9 mouse cellular contexts compared by ENCODE assay signal in the genomic region with DNA sequence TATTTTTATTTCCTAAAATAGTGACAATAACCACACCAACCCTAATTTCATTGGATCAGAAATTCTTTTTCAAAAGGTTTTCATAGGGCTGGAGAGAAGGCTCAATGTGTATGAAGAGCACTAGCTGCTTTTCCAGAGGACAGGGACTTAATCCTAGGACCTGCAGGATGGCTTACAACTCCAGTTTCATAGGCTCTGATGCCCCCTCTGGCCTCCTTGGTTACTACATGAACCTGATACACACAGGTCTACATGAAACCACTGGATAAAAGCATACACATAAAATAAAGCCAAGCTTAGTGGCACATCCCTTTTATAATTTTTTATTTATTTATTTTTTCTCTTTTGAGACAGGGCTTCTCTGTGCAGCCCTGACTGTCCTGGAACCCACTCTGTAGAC. TPM values are rescaled to one million over a fixed set of nuclear protein-coding genes. Genes with fewer than 3 reads are reported as not detected.
A peak's percentile ranks its signal among the peaks of the same experiment; 100 is the strongest.
DNase-seq lines count a peak whose midpoint lies in the region; ATAC-seq and TF ChIP-seq lines count a peak whose summit lies in the region.
"Had no signal": no experiment of that assay in that cellular context is flagged by ENCODE, and none has a peak within 500 bp of the region (broad histone marks: within the 10 kb centered on the region; RNA-seq: fewer than 3 reads in every experiment).

No protein-coding gene starts in this region.

- H3K9ac ChIP-seq in hindbrain, postnatal 0 days (replicated peaks; ENCODE audit: low read length) = no peak overlapping the region
- no peak overlapping the region for H3K9ac ChIP-seq in hindbrain, embryonic 16.5 days (ENCODE audit: low read depth, low read length)

- no peak for ATAC-seq in hindbrain, postnatal 0 days
- ATAC-seq in granulocyte monocyte progenitor cell, adult 5-6 weeks (replicated peaks; ENCODE audit: poor library complexity, severe bottlenecking) = peak; percentile 55; the same call in 1 of the 2 replicates
- no peak for ATAC-seq in inflammation-experienced regulatory T-cells, adult 6 months
- no peak for ATAC-seq in hindbrain, embryonic 16.5 days

- no peak overlapping the region for H3K4me2 ChIP-seq in hindbrain, postnatal 0 days (ENCODE audit: low read depth, low read length)
- no peak overlapping the region for H3K4me2 ChIP-seq in hindbrain, embryonic 16.5 days (ENCODE audit: low read length)

- no peaks in the 10 kb centered on the region for H3K36me3 ChIP-seq in hindbrain, postnatal 0 days (ENCODE audit: insufficient read depth, low read length)
- H3K36me3 ChIP-seq in hindbrain, embryonic 10.5 days = no peaks in the 10 kb centered on the region
- no peaks in the 10 kb centered on the region for H3K36me3 ChIP-seq in hindbrain, embryonic 16.5 days (ENCODE audit: control insufficient read depth, insufficient read depth, low read length)

- H3K9me3 ChIP-seq in hindbrain, postnatal 0 days (ENCODE audit: low read length) = no peaks in the 10 kb centered on the region
- H3K9me3 ChIP-seq in hindbrain, embryonic 10.5 days = no peaks in the 10 kb centered on the region
- no peaks in the 10 kb centered on the region for H3K9me3 ChIP-seq in hindbrain, embryonic 16.5 days (ENCODE audit: control insufficient read depth, low read length)

- no peaks in the 10 kb centered on the region for H3K27me3 ChIP-seq in hindbrain, postnatal 0 days (ENCODE audit: insufficient read depth, low read length)
- no peaks in the 10 kb centered on the region for H3K27me3 ChIP-seq in hindbrain, embryonic 10.5 days (ENCODE audit: insufficient read depth, poor library complexity, severe bottlenecking)
- no peaks in the 10 kb centered on the region for H3K27me3 ChIP-seq in hindbrain, embryonic 16.5 days (replicated peaks; ENCODE audit: control insufficient read depth, insufficient read depth, low read length)

- peak; percentile 63 for DNase-seq in hindbrain, postnatal 0 days (ENCODE audit: low spot score)
- DNase-seq in hindbrain, embryonic 10.5 days (ENCODE audit: low spot score) = no peak
- DNase-seq in B cell, adult 2 months = peak; percentile 51 to 59
- peak; percentile 68 for DNase-seq in NIH3T3 (ENCODE audit: low read depth)
- DNase-seq in mesoderm, embryonic 11.5 days (ENCODE audit: low read depth, low spot score) = peak; percentile 21

- no peaks in the 10 kb centered on the region for H3K4me1 ChIP-seq in hindbrain, postnatal 0 days (ENCODE audit: insufficient read depth, low read length)
- no peaks in the 10 kb centered on the region for H3K4me1 ChIP-seq in hindbrain, embryonic 10.5 days (replicated peaks)
- no peaks in the 10 kb centered on the region for H3K4me1 ChIP-seq in hindbrain, embryonic 16.5 days (ENCODE audit: control insufficient read depth, insufficient read depth, low read depth, low read length)

- no peak overlapping the region for H3K4me3 ChIP-seq in hindbrain, postnatal 0 days (ENCODE audit: low read length)
- no peak overlapping the region for H3K4me3 ChIP-seq in hindbrain, embryonic 10.5 days
- H3K4me3 ChIP-seq in hindbrain, embryonic 16.5 days (ENCODE audit: low read length) = no peak overlapping the region
- H3K4me3 ChIP-seq: myocyte had no signal

- H3K27ac ChIP-seq in hindbrain, postnatal 0 days = no peak overlapping the region
- no peak overlapping the region for H3K27ac ChIP-seq in hindbrain, embryonic 10.5 days
- H3K27ac ChIP-seq in hindbrain, embryonic 16.5 days (ENCODE audit: low read depth, low read length) = no peak overlapping the region

- TF ChIP-seq CTCF in hindbrain, postnatal 0 days (IDR thresholded peaks at IDR 0.05; ENCODE audit: low read depth) = peak; percentile 57

RNA-seq across cellular contexts. Expression of gene Zmym4, which starts 9.5 kb away (rescaled TPM):
- total RNA-seq in hindbrain, postnatal 0 days (2014; rRNA removed) = 42.9 and 49.9 TPM in 2 replicates
- polyA plus RNA-seq in hindbrain, postnatal 0 days (2015; fragmentation: Nextera tagmentation; extraction: Ambion mirVana) = 20.3 and 21.2 TPM in 2 replicates
- polyA plus RNA-seq in hindbrain, embryonic 10.5 days (2016; fragmentation: Nextera tagmentation; extraction: Ambion mirVana) = 24.3 and 27.3 TPM in 2 replicates
- 36.8 and 50.7 TPM in 2 replicates for total RNA-seq in granulocyte monocyte progenitor cell, adult 5-6 weeks (2014; fragmentation: Nextera tagmentation)
- 45.9 and 60.9 TPM in 2 replicates for total RNA-seq in granulocyte monocyte progenitor cell, adult 5-6 weeks (2017)
- 10 to 100 TPM; 12.1 to 22.4 (median 12.6) TPM for polyA plus RNA-seq in inflammation-experienced regulatory T-cells, adult 6 months (2017; shearing (Covaris generic))
- polyA plus RNA-seq in hindbrain, embryonic 16.5 days (2015; fragmentation: Nextera tagmentation; extraction: Ambion mirVana) = 23.2 and 25.5 TPM in 2 replicates

RNA-seq across cellular contexts. Expression of gene Sfpq, which starts 43.7 kb away (rescaled TPM):
- 132 and 156 TPM in 2 replicates for total RNA-seq in hindbrain, postnatal 0 days (2014; rRNA removed)
- polyA plus RNA-seq in hindbrain, postnatal 0 days (2015; fragmentation: Nextera tagmentation; extraction: Ambion mirVana) = 63.2 and 69.0 TPM in 2 replicates
- polyA plus RNA-seq in hindbrain, embryonic 10.5 days (2016; fragmentation: Nextera tagmentation; extraction: Ambion mirVana) = 103 and 116 TPM in 2 replicates
- total RNA-seq in granulocyte monocyte progenitor cell, adult 5-6 weeks (2014; fragmentation: Nextera tagmentation) = 384 and 480 TPM in 2 replicates
- total RNA-seq in granulocyte monocyte progenitor cell, adult 5-6 weeks (2017) = 580 and 667 TPM in 2 replicates
- polyA plus RNA-seq in inflammation-experienced regulatory T-cells, adult 6 months (2017; shearing (Covaris generic)) = 10 to 100 TPM; 36.0 to 64.5 (median 57.7) TPM
- polyA plus RNA-seq in hindbrain, embryonic 16.5 days (2015; fragmentation: Nextera tagmentation; extraction: Ambion mirVana) = 46.2 and 50.7 TPM in 2 replicates
